ENCODE assay signal across 9 mouse cellular contexts in the genomic region with DNA sequence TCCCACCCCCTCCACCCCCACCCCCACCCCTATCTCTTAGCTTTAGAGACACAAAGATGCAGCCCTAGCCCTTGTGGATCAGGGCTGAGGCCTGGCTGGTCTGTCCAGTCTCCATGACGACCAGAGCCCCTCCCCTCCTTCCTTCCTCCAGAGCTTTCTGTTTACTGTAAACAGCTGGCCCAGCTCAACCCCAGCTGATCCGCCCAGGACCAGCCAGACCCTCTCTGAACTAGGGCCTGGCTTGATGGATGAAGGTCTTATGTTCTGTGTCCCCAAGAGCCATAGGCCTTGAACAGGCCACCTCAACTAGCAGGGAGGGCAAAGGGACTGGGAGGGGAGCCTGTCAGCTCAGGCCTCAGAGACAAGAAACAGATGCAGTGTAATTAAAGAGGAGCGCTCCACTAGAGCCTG. TPM values are rescaled to one million over a fixed set of nuclear protein-coding genes. Genes with fewer than 3 reads are reported as not detected.
DNase-seq lines count a peak whose midpoint lies in the region; ATAC-seq lines count a peak whose summit lies in the region.
"Had no signal": no experiment of that assay in that cellular context is flagged by ENCODE, and none has a peak within 500 bp of the region (broad histone marks: within the 10 kb centered on the region; RNA-seq: fewer than 3 reads in every experiment).

No protein-coding gene starts in this region.

- H3K36me3 ChIP-seq in heart, embryonic 12.5 days: no peaks in the 10 kb centered on the region
- H3K36me3 ChIP-seq in midbrain, embryonic 11.5 days (ENCODE audit: control insufficient read depth, insufficient read depth, low read length): no peaks in the 10 kb centered on the region

- no peak overlapping the region for H3K4me3 ChIP-seq in heart, embryonic 12.5 days
- H3K4me3 ChIP-seq in midbrain, embryonic 11.5 days (ENCODE audit: low read depth, low read length): no peak overlapping the region
- H3K4me3 ChIP-seq: myocyte had no signal

- peak overlapping the region; percentile 41; the same call in 1 of the 2 replicates for H3K27ac ChIP-seq in heart, embryonic 12.5 days (ENCODE audit: poor library complexity, severe bottlenecking)
- no peak overlapping the region for H3K27ac ChIP-seq in midbrain, embryonic 11.5 days (ENCODE audit: low read depth, low read length)

- H3K4me1 ChIP-seq in heart, embryonic 12.5 days (replicated peaks): peaks cover 33% of the 10 kb centered on the region
- peaks cover 19% of the 10 kb centered on the region for H3K4me1 ChIP-seq in midbrain, embryonic 11.5 days (ENCODE audit: control insufficient read depth, insufficient read depth, low read length)

- no peaks in the 10 kb centered on the region for H3K27me3 ChIP-seq in heart, embryonic 12.5 days (replicated peaks)
- no peaks in the 10 kb centered on the region for H3K27me3 ChIP-seq in midbrain, embryonic 11.5 days (ENCODE audit: control insufficient read depth, insufficient read depth, low read length)

- no peaks in the 10 kb centered on the region for H3K9me3 ChIP-seq in heart, embryonic 12.5 days (replicated peaks)
- H3K9me3 ChIP-seq in midbrain, embryonic 11.5 days (ENCODE audit: control insufficient read depth, low read length): no peaks in the 10 kb centered on the region

- WGBS in heart, embryonic 12.5 days: 24% methylated on average over 3 of the region's 3 CpGs
- WGBS in midbrain, embryonic 11.5 days: 21% methylated on average over 3 of the region's 3 CpGs

- no peak overlapping the region for H3K4me2 ChIP-seq in heart, embryonic 12.5 days
- no peak overlapping the region for H3K4me2 ChIP-seq in midbrain, embryonic 11.5 days

- peak; percentile 41 for DNase-seq in adrenal gland, postnatal 25 days
- no peak for DNase-seq in adrenal gland, adult 18-20 months (ENCODE audit: low spot score in 2 of 2)
- DNase-seq in kidney, postnatal 14 days: peak; percentile 89
- DNase-seq in midbrain, embryonic 11.5 days (ENCODE audit: low spot score, missing footprints): peak; percentile 86
- no peak for DNase-seq in cerebellum, adult 18-20 months
- no peak for DNase-seq in urinary bladder, adult 2 months (ENCODE audit: low spot score)
- no peak for DNase-seq in gastrocnemius, adult 8-10 months (ENCODE audit: low spot score in 2 of 2)

- ATAC-seq in heart, embryonic 12.5 days (ENCODE audit: insufficient number of reproducible peaks, low FRiP score): peak; percentile 50; the same call in 1 of the 2 replicates
- ATAC-seq in midbrain, embryonic 11.5 days (ENCODE audit: low FRiP score): peak; percentile 70

- no peak overlapping the region for H3K9ac ChIP-seq in heart, embryonic 12.5 days
- H3K9ac ChIP-seq in midbrain, embryonic 11.5 days (ENCODE audit: low read length): no peak overlapping the region

RNA-seq across cellular contexts. Expression of a gene that starts 16.3 kb away (rescaled TPM):
- 18.5 and 21.1 TPM in 2 replicates for total RNA-seq in adrenal gland, postnatal 25 days (2021)
- 10 to 100 TPM; 24.0 TPM for total RNA-seq in adrenal gland, adult 18-20 months (2021)
- polyA plus RNA-seq in heart, embryonic 12.5 days (2016; fragmentation: Nextera tagmentation; extraction: Ambion mirVana): 15.2 and 15.8 TPM in 2 replicates
- 9.8 and 10.0 TPM in 2 replicates for polyA plus RNA-seq in midbrain, embryonic 11.5 days (2014; fragmentation: Nextera tagmentation; extraction: Ambion mirVana)
- 15.9 and 17.9 TPM in 2 replicates for polyA plus RNA-seq in urinary bladder, adult 2 months (2012; rRNA removed)
- total RNA-seq in gastrocnemius, adult 8-10 months (2022): 10 to 100 TPM; 10.8 to 12.5 (median 11.5) TPM

RNA-seq across cellular contexts. Expression of a gene that starts 20.8 kb away (rescaled TPM):
- total RNA-seq in adrenal gland, postnatal 25 days (2021): 8.0 and 12.9 TPM in 2 replicates
- total RNA-seq in adrenal gland, adult 18-20 months (2021): 10 to 100 TPM in 1 of 2 experiments, 1 to 10 TPM in 1; 9.7 to 10.5 TPM
- polyA plus RNA-seq in heart, embryonic 12.5 days (2016; fragmentation: Nextera tagmentation; extraction: Ambion mirVana): 6.5 and 6.8 TPM in 2 replicates
- polyA plus RNA-seq in midbrain, embryonic 11.5 days (2014; fragmentation: Nextera tagmentation; extraction: Ambion mirVana): 3.1 and 4.0 TPM in 2 replicates
- polyA plus RNA-seq in urinary bladder, adult 2 months (2012; rRNA removed): 5.5 and 6.4 TPM in 2 replicates
- 1 to 10 TPM; 3.3 to 5.8 (median 3.9) TPM for total RNA-seq in gastrocnemius, adult 8-10 months (2022)
- polyA plus RNA-seq: myocyte had no signal

RNA-seq across cellular contexts. Expression of a gene that starts 33.7 kb away (rescaled TPM):
- 0.49 TPM in 1 of 2 replicates, not detected in the other for total RNA-seq in adrenal gland, postnatal 25 days (2021)
- under 1 TPM; 0.17 to 0.74 TPM for total RNA-seq in adrenal gland, adult 18-20 months (2021)
- polyA plus RNA-seq in heart, embryonic 12.5 days (2016; fragmentation: Nextera tagmentation; extraction: Ambion mirVana): 0.10 and 0.13 TPM in 2 replicates
- polyA plus RNA-seq in midbrain, embryonic 11.5 days (2014; fragmentation: Nextera tagmentation; extraction: Ambion mirVana): 1.3 and 2.6 TPM in 2 replicates
- 31.2 and 34.1 TPM in 2 replicates for polyA plus RNA-seq in urinary bladder, adult 2 months (2012; rRNA removed)
- total RNA-seq in gastrocnemius, adult 8-10 months (2022): not detected

RNA-seq across cellular contexts. Expression of a gene that starts 46.2 kb away (rescaled TPM):
- total RNA-seq in adrenal gland, postnatal 25 days (2021): 5.0 and 10.2 TPM in 2 replicates
- total RNA-seq in adrenal gland, adult 18-20 months (2021): 10 to 100 TPM in 1 of 2 experiments, 1 to 10 TPM in 1; 3.7 to 13.2 TPM
- 0.12 and 0.31 TPM in 2 replicates for polyA plus RNA-seq in heart, embryonic 12.5 days (2016; fragmentation: Nextera tagmentation; extraction: Ambion mirVana)
- 0.32 and 0.37 TPM in 2 replicates for polyA plus RNA-seq in midbrain, embryonic 11.5 days (2014; fragmentation: Nextera tagmentation; extraction: Ambion mirVana)
- polyA plus RNA-seq in urinary bladder, adult 2 months (2012; rRNA removed): 1.4 and 1.5 TPM in 2 replicates
- total RNA-seq in gastrocnemius, adult 8-10 months (2022): 100 to 1,000 TPM in 1 of 4 experiments, 10 to 100 TPM in 3; 59.1 to 158 (median 73.1) TPM

Comparison
In these comparisons a context has a peak if more than half of its experiments do, and no peak if none do; other contexts are left out.
1. DNase-seq: peak in adrenal gland, postnatal 25 days (single experiment), kidney, postnatal 14 days (single experiment) and midbrain, embryonic 11.5 days (single experiment); none in adrenal gland, adult 18-20 months (0 of 2), cerebellum, adult 18-20 months (0 of 2), urinary bladder, adult 2 months (single experiment) and gastrocnemius, adult 8-10 months (0 of 2).